In the genomic region with DNA sequence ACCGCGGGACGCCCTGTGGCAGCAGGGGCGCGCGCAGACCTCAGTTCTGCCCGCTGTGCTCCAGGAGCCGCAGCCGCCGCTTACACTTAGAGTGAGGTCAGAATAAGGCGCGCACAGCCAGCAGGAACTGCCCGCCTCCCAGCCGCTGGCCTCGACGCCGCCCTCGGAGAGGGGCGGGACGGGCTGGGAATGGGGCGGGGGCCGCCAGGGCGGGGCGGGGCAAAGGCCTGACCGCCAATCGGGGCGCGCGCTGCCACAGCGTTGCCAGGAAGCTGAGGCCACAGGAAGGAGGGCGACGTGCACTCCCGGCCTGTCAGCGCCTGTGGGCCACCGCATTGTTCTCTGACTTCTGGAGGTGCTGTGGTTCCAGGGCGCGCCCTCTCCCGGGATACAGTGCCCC, we compare ENCODE assay signal across 8 mouse cellular contexts.
DNase-seq lines count a peak whose midpoint lies in the region; ATAC-seq lines count a peak whose summit lies in the region.

No protein-coding gene starts in this region.

- peak overlapping the region; percentile 16; the same call in 1 of the 2 replicates for H3K4me2 ChIP-seq in embryonic facial prominence, embryonic 11.5 days (ENCODE audit: low read depth, low read length)
- H3K4me2 ChIP-seq in liver, embryonic 15.5 days, result peak overlapping the region; percentile 63
- peak overlapping the region; percentile 36 for H3K4me2 ChIP-seq in neural tube, embryonic 12.5 days (replicated peaks)

- no peaks in the 10 kb centered on the region for H3K27me3 ChIP-seq in embryonic facial prominence, embryonic 11.5 days (ENCODE audit: control insufficient read depth, insufficient read depth, low read length)
- H3K27me3 ChIP-seq in heart, embryonic 10.5 days (ENCODE audit: insufficient read depth, poor library complexity, severe bottlenecking), result peaks cover 14% of the 10 kb centered on the region
- H3K27me3 ChIP-seq in liver, embryonic 15.5 days, result no peaks in the 10 kb centered on the region
- no peaks in the 10 kb centered on the region for H3K27me3 ChIP-seq in neural tube, embryonic 12.5 days (replicated peaks)

- H3K9ac ChIP-seq in embryonic facial prominence, embryonic 11.5 days (replicated peaks; ENCODE audit: low read length), result no peak overlapping the region
- H3K9ac ChIP-seq in liver, embryonic 15.5 days, result 0 out of 2 replicates have a peak overlapping the region, but pooled peaks have one; percentile 11
- H3K9ac ChIP-seq in neural tube, embryonic 12.5 days, result no peak overlapping the region

- H3K9me3 ChIP-seq in embryonic facial prominence, embryonic 11.5 days (replicated peaks; ENCODE audit: control insufficient read depth, low read length), result peaks cover 8% of the 10 kb centered on the region
- peaks cover 27% of the 10 kb centered on the region for H3K9me3 ChIP-seq in heart, embryonic 10.5 days
- no peaks in the 10 kb centered on the region for H3K9me3 ChIP-seq in liver, embryonic 15.5 days (replicated peaks)
- H3K9me3 ChIP-seq in neural tube, embryonic 12.5 days, result peaks cover 42% of the 10 kb centered on the region

- H3K4me3 ChIP-seq in embryonic facial prominence, embryonic 11.5 days (ENCODE audit: low read depth, low read length), result peak overlapping the region; percentile 31
- H3K4me3 ChIP-seq in heart, embryonic 10.5 days, result peak overlapping the region; percentile 55
- peak overlapping the region; percentile 56 for H3K4me3 ChIP-seq in liver, embryonic 15.5 days (replicated peaks)
- H3K4me3 ChIP-seq in neural tube, embryonic 12.5 days, result peak overlapping the region; percentile 31

- no peaks in the 10 kb centered on the region for H3K4me1 ChIP-seq in embryonic facial prominence, embryonic 11.5 days (ENCODE audit: control insufficient read depth, insufficient read depth, low read length)
- no peaks in the 10 kb centered on the region for H3K4me1 ChIP-seq in heart, embryonic 10.5 days
- H3K4me1 ChIP-seq in liver, embryonic 15.5 days (replicated peaks), result no peaks in the 10 kb centered on the region
- no peaks in the 10 kb centered on the region for H3K4me1 ChIP-seq in neural tube, embryonic 12.5 days

- ATAC-seq in embryonic facial prominence, embryonic 11.5 days (replicated peaks; ENCODE audit: insufficient number of reproducible peaks, low FRiP score, low TSS enrichment, low read depth), result no peak
- peak; percentile 97 for ATAC-seq in liver, embryonic 15.5 days (ENCODE audit: insufficient read depth)
- ATAC-seq in neural tube, embryonic 12.5 days (ENCODE audit: low FRiP score, low read depth), result peak; percentile 70; the same call in 1 of the 2 replicates

- 13% methylated on average over 30 of the region's 38 CpGs for WGBS in embryonic facial prominence, embryonic 11.5 days
- 5% methylated on average over 35 of the region's 38 CpGs for WGBS in heart, embryonic 10.5 days
- 11% methylated on average over 31 of the region's 38 CpGs for WGBS in liver, embryonic 15.5 days (ENCODE audit: insufficient replicate concordance)
- 19% methylated on average over 29 of the region's 38 CpGs for WGBS in neural tube, embryonic 12.5 days

- no peak overlapping the region for H3K27ac ChIP-seq in embryonic facial prominence, embryonic 11.5 days (replicated peaks; ENCODE audit: low read depth, low read length)
- H3K27ac ChIP-seq in heart, embryonic 10.5 days, result peak overlapping the region; percentile 26; the same call in 1 of the 2 replicates
- H3K27ac ChIP-seq in liver, embryonic 15.5 days (replicated peaks), result no peak overlapping the region
- H3K27ac ChIP-seq in neural tube, embryonic 12.5 days, result no peak overlapping the region

- DNase-seq in adrenal gland, adult (ENCODE audit: inconsistent age in 2 of 2, low spot score in 1 of 2), result peak; percentile 57 to 84
- DNase-seq in embryonic facial prominence, embryonic 11.5 days (ENCODE audit: low spot score), result peak; percentile 20
- peak; percentile 82 for DNase-seq in heart, embryonic 10.5 days (ENCODE audit: low spot score)
- peak; percentile 47 for DNase-seq in kidney, adult 18-20 months
- peak; percentile 59 for DNase-seq in urinary bladder, adult 2 months (ENCODE audit: low spot score)
- no peak for DNase-seq in c-Kit-positive CD71-positive TER-119-positive erythroid progenitor cells, embryonic 14.5 days (ENCODE audit: low spot score)

- H3K36me3 ChIP-seq in embryonic facial prominence, embryonic 11.5 days (replicated peaks; ENCODE audit: control insufficient read depth, insufficient read depth, low read depth, low read length), result no peaks in the 10 kb centered on the region
- H3K36me3 ChIP-seq in heart, embryonic 10.5 days, result no peaks in the 10 kb centered on the region
- H3K36me3 ChIP-seq in liver, embryonic 15.5 days (replicated peaks), result no peaks in the 10 kb centered on the region
- H3K36me3 ChIP-seq in neural tube, embryonic 12.5 days, result no peaks in the 10 kb centered on the region
